Mouse (Mus musculus): ENCODE measurements around the gene Cd207. TPM values are rescaled to one million over a fixed set of nuclear protein-coding genes. Genes with fewer than 3 reads are reported as not detected.

The Cd207 gene
- polyA plus RNA-seq, 1 experiment: 0.06 TPM

Other genes with a start within 250 kb of the Cd207 start
- 18.9 and 19.6 TPM in 2 replicates for gene Tet3, start 218.8 kb downstream of the Cd207 start, polyA plus RNA-seq (2012; rRNA removed)
- 48.0 and 64.1 TPM in 2 replicates for gene Dguok, start 170.9 kb downstream of the Cd207 start, polyA plus RNA-seq (2012; rRNA removed)
- 0.76 and 1.7 TPM in 2 replicates for gene Actg2, start 141.6 kb downstream of the Cd207 start, polyA plus RNA-seq (2012; rRNA removed)
- gene Stambp, start 105.1 kb downstream of the Cd207 start, polyA plus RNA-seq (2012; rRNA removed): 34.6 and 38.7 TPM in 2 replicates
- gene Clec4f, start 21.7 kb downstream of the Cd207 start, polyA plus RNA-seq (2012; rRNA removed): not detected in 2 replicates
- gene Vax2, start 33.4 kb upstream of the Cd207 start, polyA plus RNA-seq (2012; rRNA removed): not detected in 2 replicates
- 0.06 and 0.11 TPM in 2 replicates for gene Atp6v1b1, start 65.1 kb upstream of the Cd207 start, polyA plus RNA-seq (2012; rRNA removed)
- gene Ankrd53, start 84.8 kb upstream of the Cd207 start, polyA plus RNA-seq (2012; rRNA removed): not detected in 2 replicates
- 38.0 and 41.4 TPM in 2 replicates for gene Tex261, start 98.0 kb upstream of the Cd207 start, polyA plus RNA-seq (2012; rRNA removed)
- gene Nagk, start 117.1 kb upstream of the Cd207 start, polyA plus RNA-seq (2012; rRNA removed): 40.1 and 47.0 TPM in 2 replicates
- 38.8 and 45.7 TPM in 2 replicates for gene Paip2b, start 153.9 kb upstream of the Cd207 start, polyA plus RNA-seq (2012; rRNA removed)
- 62.4 and 65.0 TPM in 2 replicates for gene Zfp638, start 189.3 kb upstream of the Cd207 start, polyA plus RNA-seq (2012; rRNA removed)

All from frontal cortex, adult 2 months (tissue).